Mouse (Mus musculus) heart, adult 2 months (tissue): ENCODE results near the gene Tmem198. TPM values are rescaled to one million over a fixed set of nuclear protein-coding genes. Genes with fewer than 3 reads are reported as not detected.

ENCODE experiments used
- DNase-seq, 2 experiments: peaks; one replicate each; pipeline ENCODE4 v3.0.0; 2021
- H3K27ac ChIP-seq: fragments of 200-600 bp; 2 replicates; pipeline ENCODE4 v1.8.1; 2022
- H3K27me3 ChIP-seq: fragments of 200-500 bp; 2 replicates; pipeline ENCODE4 v1.6.1; 2012; ENCODE audit warnings: mild to moderate bottlenecking, low read length, inconsistent platforms, mixed read lengths; ENCODE audit not compliant: control insufficient read depth, insufficient read depth
- H3K36me3 ChIP-seq: fragments of 200-500 bp; 2 replicates; pipeline ENCODE4 v1.6.1; 2012; ENCODE audit warnings: low read length, inconsistent platforms; ENCODE audit not compliant: control insufficient read depth, insufficient read depth
- H3K4me1 ChIP-seq: fragments of 200-500 bp; 2 replicates; pipeline ENCODE4 v1.6.1; 2011; ENCODE audit warnings: low read length; ENCODE audit not compliant: control insufficient read depth, insufficient read depth
- H3K4me3 ChIP-seq: fragments of 200-600 bp; 2 replicates; pipeline ENCODE4 v1.8.1; 2022
- H3K79me2 ChIP-seq: fragments of 200-500 bp; replicated peaks from 2 replicates; pipeline ENCODE4 v1.6.1; 2012; ENCODE audit warnings: mild to moderate bottlenecking, inconsistent platforms, low read length, moderate library complexity, mixed read lengths; ENCODE audit not compliant: control insufficient read depth, insufficient read depth
- H3K9ac ChIP-seq: fragments of 200-500 bp; 2 replicates; pipeline ENCODE4 v1.6.1; 2012; ENCODE audit warnings: low read depth, mild to moderate bottlenecking, control low read depth, inconsistent platforms, low read length, mixed read lengths
- CTCF ChIP-seq: fragments of 200-600 bp; IDR thresholded peaks from 2 replicates; pipeline ENCODE4 v1.8.1; 2022; ENCODE audit warnings: antibody characterized with exemption, mild to moderate bottlenecking, moderate library complexity
- EP300 ChIP-seq: fragments of 200-500 bp; IDR thresholded peaks from 2 replicates; pipeline ENCODE4 v1.6.1; 2011; ENCODE audit warnings: low read depth, low read length, control low read depth; ENCODE audit not compliant: insufficient read depth
- POLR2A ChIP-seq: fragments of 200-500 bp; IDR thresholded peaks from 2 replicates; pipeline ENCODE4 v1.6.1; 2011; ENCODE audit warnings: mild to moderate bottlenecking, low read depth, low read length, control low read depth; ENCODE audit not compliant: insufficient read depth
- WGBS: fragments of 180-500 bp; shearing (Covaris S2); methylation state at CpG from one replicate; pipeline ENCODE4 v1.1.7; 2018; 5-methylcytosine and 5-hydroxymethylcytosine counted together
- intact Hi-C: fragments of 180-260 bp; cut with DNase I; formaldehyde crosslinking; loops from one replicate; pipeline ENCODE4 v1.15.1; 2025
- polyA plus RNA-seq: library from polyadenylated mRNA; depleted of rRNA; stranded (reverse); fragments of >200 nt; gene quantifications from 2 replicates; pipeline ENCODE4 v1.2.3, GENCODE M21; 2012
- total RNA-seq, 2 experiments: library from RNA; stranded (reverse); gene quantifications; 2 replicates each; pipeline ENCODE4 v1.2.3; 2021

Gene Tmem198
- total and polyA plus RNA-seq, 3 experiments: 0.21 to 0.66 (median 0.39) TPM

- no peaks in the 10 kb centered on the region for H3K4me1 ChIP-seq
- intact Hi-C loops: loop anchor here (1.0 kb wide), 1 partner anchor 21 kb away; no protein-coding TSS in a partner anchor
- peak; percentile 75 to 81 for DNase-seq
- 6% methylated on average over 22 of the region's 22 CpGs for WGBS
- peaks cover 12% of the 10 kb centered on the region for H3K27me3 ChIP-seq
- no peak overlapping the region for H3K4me3 ChIP-seq
- H3K36me3 ChIP-seq: no peaks in the 10 kb centered on the region
- H3K79me2 ChIP-seq: no peaks in the 10 kb centered on the region
- TF ChIP-seq POLR2A (no peak), EP300 (peak; percentile 63; the same call in 1 of the 2 replicates), CTCF (peak; percentile 98)
- H3K9ac ChIP-seq: no peak overlapping the region
- H3K27ac ChIP-seq: no peak overlapping the region
These were observed 33.4 kb upstream of the Tmem198 start for GRCm38 (mm10) chr1:75445751-75446611.

- TF ChIP-seq POLR2A: no peak
- no peak for TF ChIP-seq CTCF
- TF ChIP-seq EP300: no peak
- Histone ChIP-seq H3K27me3 (peaks cover 15% of the 10 kb centered on the region), H3K79me2 (no peaks in the 10 kb centered on the region), H3K4me3 (no peak overlapping the region), H3K4me1 (no peaks in the 10 kb centered on the region), H3K9ac (no peak overlapping the region), H3K36me3 (no peaks in the 10 kb centered on the region), H3K27ac (no peak overlapping the region)
- no peak for DNase-seq
- WGBS: 21% methylated on average over 20 of the region's 20 CpGs
- intact Hi-C loops: no loop called here
These were observed 32.7 kb upstream of the Tmem198 start for GRCm38 (mm10) chr1:75446656-75447055.

- H3K36me3 ChIP-seq: no peaks in the 10 kb centered on the region
- DNase-seq: peak in 1 of 2 experiments; percentile 26
- no peak overlapping the region for H3K27ac ChIP-seq
- intact Hi-C loops: no loop called here
- H3K4me3 ChIP-seq: no peak overlapping the region
- no peaks in the 10 kb centered on the region for H3K79me2 ChIP-seq
- no peak overlapping the region for H3K9ac ChIP-seq
- H3K27me3 ChIP-seq: peaks cover 19% of the 10 kb centered on the region
- WGBS: 9% methylated on average over 10 of the region's 10 CpGs
- no peaks in the 10 kb centered on the region for H3K4me1 ChIP-seq
- TF ChIP-seq CTCF (no peak), POLR2A (no peak)
These were observed 31.9 kb upstream of the Tmem198 start for GRCm38 (mm10) chr1:75447265-75448051.

GRCm38 (mm10) chr1:75448052-75448431, 31.3 kb upstream of the Tmem198 start:
- Histone ChIP-seq H3K4me1 (no peaks in the 10 kb centered on the region), H3K27me3 (peaks cover 20% of the 10 kb centered on the region), H3K27ac (no peak overlapping the region), H3K4me3 (no peak overlapping the region), H3K79me2 (no peaks in the 10 kb centered on the region), H3K36me3 (no peaks in the 10 kb centered on the region), H3K9ac (no peak overlapping the region)
- TF ChIP-seq POLR2A: no peak
- DNase-seq: no peak
- intact Hi-C loops: no loop called here
- WGBS: 5% methylated on average over 7 of the region's 7 CpGs

- Histone ChIP-seq H3K9ac (no peak overlapping the region), H3K27me3 (peaks cover 20% of the 10 kb centered on the region), H3K36me3 (no peaks in the 10 kb centered on the region), H3K4me1 (no peaks in the 10 kb centered on the region), H3K27ac (no peak overlapping the region), H3K4me3 (no peak overlapping the region), H3K79me2 (no peaks in the 10 kb centered on the region)
- 8% methylated on average over 14 of the region's 14 CpGs for WGBS
- intact Hi-C loops: no loop called here
- no peak for DNase-seq
- TF ChIP-seq POLR2A: no peak
- no peak for TF ChIP-seq EP300
- TF ChIP-seq CTCF: no peak
These were observed 30.4 kb upstream of the Tmem198 start for GRCm38 (mm10) chr1:75448937-75449336.
